Mouse (Mus musculus) heart, embryonic 15.5 days (tissue): ENCODE measurements around the gene Dram1. TPM values are rescaled to one million over a fixed set of nuclear protein-coding genes. Genes with fewer than 3 reads are reported as not detected.

ENCODE experiments used
- ATAC-seq: fragments of 200-750 bp; cut with Nextera tagmentation; replicated peaks from 2 replicates; pipeline ENCODE4 v1.8.0; 2017; ENCODE audit warnings: low read depth, moderate TSS enrichment; ENCODE audit not compliant: insufficient number of reproducible peaks, insufficient read depth, low FRiP score
- H3K27ac ChIP-seq: fragments of 300-500 bp; sonication (generic); 2 replicates; pipeline ENCODE4 v1.5.1; 2015; ENCODE audit warnings: mild to moderate bottlenecking, inconsistent platforms
- H3K27me3 ChIP-seq: fragments of 300-500 bp; sonication (generic); 2 replicates; pipeline ENCODE4 v1.6.1; 2015; ENCODE audit warnings: inconsistent platforms
- H3K36me3 ChIP-seq: fragments of 300-500 bp; sonication (generic); 2 replicates; pipeline ENCODE4 v1.6.1; 2015; ENCODE audit warnings: mild to moderate bottlenecking, inconsistent platforms
- H3K4me1 ChIP-seq: fragments of 300-500 bp; sonication (generic); replicated peaks from 2 replicates; pipeline ENCODE4 v1.6.1; 2015; ENCODE audit warnings: inconsistent platforms
- H3K4me2 ChIP-seq: fragments of 300-500 bp; sonication (generic); 2 replicates; pipeline ENCODE4 v1.6.1; 2015; ENCODE audit warnings: inconsistent platforms, mild to moderate bottlenecking, moderate library complexity
- H3K4me3 ChIP-seq: fragments of 300-500 bp; sonication (generic); 2 replicates; pipeline ENCODE4 v1.5.1; 2015; ENCODE audit warnings: mild to moderate bottlenecking, inconsistent platforms
- H3K9ac ChIP-seq: fragments of 300-500 bp; sonication (generic); 2 replicates; pipeline ENCODE4 v1.6.1; 2015; ENCODE audit warnings: mild to moderate bottlenecking, inconsistent platforms
- H3K9me3 ChIP-seq: fragments of 300-500 bp; sonication (generic); replicated peaks from 2 replicates; pipeline ENCODE4 v1.6.1; 2016; ENCODE audit warnings: inconsistent platforms
- WGBS: fragments of 180-500 bp; shearing (Covaris S2); methylation state at CpG from one replicate; pipeline ENCODE4 v1.1.7; 2015; ENCODE audit warnings: mixed read lengths; 5-methylcytosine and 5-hydroxymethylcytosine counted together
- polyA plus RNA-seq: library from polyadenylated mRNA; unstranded; fragments of >200 nt; fragmentation: Nextera tagmentation; extraction: Ambion mirVana; gene quantifications from 2 replicates; pipeline ENCODE4 v1.2.1, GENCODE M21; 2015

Gene Dram1
- polyA plus RNA-seq, 1 experiment from 2014 or later = 3.2 TPM

- Histone ChIP-seq H3K4me1 (no peaks in the 10 kb centered on the region), H3K27ac (no peak overlapping the region), H3K9ac (no peak overlapping the region), H3K36me3 (no peaks in the 10 kb centered on the region), H3K27me3 (no peaks in the 10 kb centered on the region), H3K4me3 (no peak overlapping the region), H3K4me2 (no peak overlapping the region), H3K9me3 (no peaks in the 10 kb centered on the region)
- ATAC-seq = no peak
- 77% methylated on average over 5 of the region's 5 CpGs for WGBS
Observed at GRCm38 (mm10) chr10:88274045-88274444, 104.8 kb downstream of the Dram1 start.

Other genes with a start within 250 kb of the Dram1 start
- gene Parpbp, start 232.1 kb downstream of the Dram1 start, polyA plus RNA-seq = 8.7 and 9.8 TPM in 2 replicates
- 31.8 and 33.7 TPM in 2 replicates for gene Nup37, start 232.1 kb downstream of the Dram1 start, polyA plus RNA-seq
- gene Washc3, start 178.0 kb downstream of the Dram1 start, polyA plus RNA-seq = 45.6 and 48.3 TPM in 2 replicates
- 7.5 and 10.5 TPM in 2 replicates for gene Gnptab, start 52 bp upstream of the Dram1 start, polyA plus RNA-seq
- gene Sycp3, start 80.5 kb upstream of the Dram1 start, polyA plus RNA-seq = 0.16 and 0.35 TPM in 2 replicates
- gene Chpt1, start 125.0 kb upstream of the Dram1 start, polyA plus RNA-seq = 38.3 and 46.9 TPM in 2 replicates
- 3.3 and 4.5 TPM in 2 replicates for gene Mybpc1, start 226.1 kb upstream of the Dram1 start, polyA plus RNA-seq